Mouse (Mus musculus): ENCODE data around the gene Prdm5.

Prdm5 gene

GRCm38 (mm10) chr6:65935566-65936281 is 156.9 kb downstream of the Prdm5 start:
- DNase-seq, result no peak

DNA sequence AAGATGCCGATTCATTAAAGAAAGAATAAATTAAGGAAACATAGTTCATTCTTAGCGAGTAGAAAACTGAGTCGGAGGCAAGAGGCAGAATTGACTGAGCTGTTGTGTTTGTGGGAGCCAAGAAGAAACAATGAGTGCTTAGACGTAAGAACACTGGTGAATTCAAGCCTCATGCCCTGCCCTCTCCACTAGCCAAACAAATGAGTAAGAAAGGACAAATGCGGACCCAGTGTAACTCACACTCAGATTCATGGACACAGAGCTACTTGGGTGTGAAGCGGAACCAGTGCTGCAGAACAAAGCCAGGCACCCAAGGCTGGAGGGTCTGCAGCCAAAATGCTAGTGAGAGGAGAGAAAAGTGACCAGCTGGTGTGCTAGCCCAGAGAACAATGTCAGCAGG is 171.7 kb downstream of the Prdm5 start:
- no peak for DNase-seq

- DNase-seq, result no peak
These were observed 173.5 kb downstream of the Prdm5 start, which contains the start of gene 4930544G11Rik for GRCm38 (mm10) chr6:65952309-65952708. TSS of gene 4930544G11Rik (plus strand) at chr6:65952609.

- no peak for DNase-seq
These were observed 190.8 kb downstream of the Prdm5 start for GRCm38 (mm10) chr6:65969386-65970111.

DNA sequence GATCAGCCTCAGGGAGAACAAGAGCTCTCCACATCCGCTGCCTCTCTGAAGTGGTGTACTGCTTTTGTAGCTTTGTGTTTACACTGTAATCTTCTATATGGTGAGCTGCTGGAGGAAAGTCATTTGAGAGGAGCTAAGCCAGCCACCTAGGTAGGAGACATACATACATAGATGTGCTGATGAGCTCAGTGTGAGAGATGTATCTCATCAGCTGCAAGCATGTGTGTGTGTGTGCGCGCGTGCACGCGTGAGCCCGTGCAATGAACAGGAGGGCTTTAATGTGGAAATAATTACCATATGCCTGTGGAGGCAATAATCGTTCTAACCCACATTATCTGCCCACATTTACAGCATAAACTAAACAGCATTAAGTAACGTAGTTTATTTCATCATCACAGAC is 191.6 kb downstream of the Prdm5 start:
- peak; percentile 20 for DNase-seq
